Mouse (Mus musculus): ENCODE data around the gene 4933415F23Rik. TPM values are rescaled to one million over a fixed set of nuclear protein-coding genes. Genes with fewer than 3 reads are reported as not detected.
"Not testable (repeated sequence)": the region's sequence is repeated elsewhere in the genome, so short reads cannot be mapped to it uniquely, and the experiment has no call there.

Gene 4933415F23Rik
- not detected in 2 replicates for polyA plus RNA-seq (2016; fragmentation: Nextera tagmentation; extraction: Ambion mirVana)

- no peak for ATAC-seq
- no peak within 1 kb of the TSS for H3K9ac ChIP-seq
- no peaks in the 10 kb centered on the region for H3K9me3 ChIP-seq (replicated peaks)
- H3K27ac ChIP-seq, result no peak within 1 kb of the TSS
- no peaks in the 10 kb centered on the region for H3K27me3 ChIP-seq (replicated peaks)
- H3K4me3 ChIP-seq, result no peak within 1 kb of the TSS
- no peaks in the 10 kb centered on the region for H3K4me1 ChIP-seq
- H3K36me3 ChIP-seq, result no peaks in the 10 kb centered on the region
- WGBS (ENCODE audit: insufficient replicate concordance), result 82% methylated on average over 20 of the region's 20 CpGs
- no peak within 1 kb of the TSS for H3K4me2 ChIP-seq
Observed at GRCm38 (mm10) chr1:23102021-23102420, at the start of gene 4933415F23Rik. TSS of gene 4933415F23Rik (minus strand) at chr1:23102253.

- 67% methylated on average over 1 of the region's 1 CpGs for WGBS (ENCODE audit: insufficient replicate concordance)
- H3K36me3 ChIP-seq, result no peaks in the 10 kb centered on the region
- no peak overlapping the region for H3K9ac ChIP-seq
Observed at GRCm38 (mm10) chr1:23151722-23152121, 49.7 kb upstream of the 4933415F23Rik start.

GRCm38 (mm10) chr1:23146198-23146873, 44.3 kb upstream of the 4933415F23Rik start:
- no peaks in the 10 kb centered on the region for H3K36me3 ChIP-seq
- H3K9me3 ChIP-seq (replicated peaks), result no peaks in the 10 kb centered on the region
- 55% methylated on average over 5 of the region's 5 CpGs for WGBS (ENCODE audit: insufficient replicate concordance)
- no peaks in the 10 kb centered on the region for H3K27me3 ChIP-seq (replicated peaks)
- H3K27ac ChIP-seq, result no peak overlapping the region
- no peak overlapping the region for H3K4me3 ChIP-seq
- no peaks in the 10 kb centered on the region for H3K4me1 ChIP-seq
- H3K9ac ChIP-seq, result no peak overlapping the region
- ATAC-seq, result no peak
- no peak overlapping the region for H3K4me2 ChIP-seq

More at GRCm38 (mm10) chr1:23151722-23152121, 49.7 kb upstream of the 4933415F23Rik start:
- no peak for ATAC-seq
- Histone ChIP-seq H3K4me2 (no peak overlapping the region), H3K4me3 (no peak overlapping the region), H3K27ac (no peak overlapping the region), H3K4me1 (no peaks in the 10 kb centered on the region), H3K9me3 (replicated peaks) (no peaks in the 10 kb centered on the region), H3K27me3 (replicated peaks) (no peaks in the 10 kb centered on the region)

GRCm38 (mm10) chr1:23141121-23141811, 39.2 kb upstream of the 4933415F23Rik start:
- Histone ChIP-seq H3K27me3 (replicated peaks) (no peaks in the 10 kb centered on the region), H3K4me2 (no peak overlapping the region), H3K9me3 (replicated peaks) (no peaks in the 10 kb centered on the region), H3K36me3 (no peaks in the 10 kb centered on the region), H3K4me1 (no peaks in the 10 kb centered on the region), H3K4me3 (no peak overlapping the region), H3K9ac (no peak overlapping the region), H3K27ac (no peak overlapping the region)
- no peak for ATAC-seq
- WGBS (ENCODE audit: insufficient replicate concordance), result 70% methylated on average over 10 of the region's 10 CpGs

GRCm38 (mm10) chr1:23140530-23140929, 38.5 kb upstream of the 4933415F23Rik start:
- not testable (repeated sequence) for H3K36me3 ChIP-seq; H3K4me1 ChIP-seq; H3K4me3 ChIP-seq; H3K27ac ChIP-seq; ATAC-seq; H3K9me3 ChIP-seq (replicated peaks); H3K4me2 ChIP-seq; H3K9ac ChIP-seq; H3K27me3 ChIP-seq (replicated peaks)
- WGBS (ENCODE audit: insufficient replicate concordance), result 0% methylated on average over 1 of the region's 1 CpGs

GRCm38 (mm10) chr1:23120901-23121300, 18.8 kb upstream of the 4933415F23Rik start:
- H3K9me3 ChIP-seq (replicated peaks), result no peaks in the 10 kb centered on the region
- ATAC-seq, result no peak
- no peaks in the 10 kb centered on the region for H3K4me1 ChIP-seq
- no peak overlapping the region for H3K4me3 ChIP-seq
- H3K9ac ChIP-seq, result no peak overlapping the region
- H3K36me3 ChIP-seq, result no peaks in the 10 kb centered on the region
- H3K4me2 ChIP-seq, result no peak overlapping the region
- 59% methylated on average over 4 of the region's 4 CpGs for whole genome bisulfite sequencing (ENCODE audit: insufficient replicate concordance)
- H3K27me3 ChIP-seq (replicated peaks), result no peaks in the 10 kb centered on the region
- no peak overlapping the region for H3K27ac ChIP-seq

- Histone ChIP-seq H3K27me3 (replicated peaks) (no peaks in the 10 kb centered on the region), H3K9me3 (replicated peaks) (no peaks in the 10 kb centered on the region), H3K4me1 (no peaks in the 10 kb centered on the region), H3K4me3 (no peak overlapping the region), H3K36me3 (no peaks in the 10 kb centered on the region), H3K27ac (no peak overlapping the region), H3K4me2 (no peak overlapping the region), H3K9ac (no peak overlapping the region)
- no peak for ATAC-seq
- WGBS (ENCODE audit: insufficient replicate concordance), result 55% methylated on average over 4 of the region's 4 CpGs
Observed at GRCm38 (mm10) chr1:23119406-23119805, 17.4 kb upstream of the 4933415F23Rik start.

- H3K4me3 ChIP-seq, result no peak overlapping the region
- H3K27me3 ChIP-seq (replicated peaks), result no peaks in the 10 kb centered on the region
- no peak overlapping the region for H3K27ac ChIP-seq
- no peaks in the 10 kb centered on the region for H3K36me3 ChIP-seq
- no peaks in the 10 kb centered on the region for H3K9me3 ChIP-seq (replicated peaks)
- H3K4me1 ChIP-seq, result no peaks in the 10 kb centered on the region
- H3K4me2 ChIP-seq, result no peak overlapping the region
- no peak overlapping the region for H3K9ac ChIP-seq
- 38% methylated on average over 3 of the region's 3 CpGs for WGBS (ENCODE audit: insufficient replicate concordance)
- no peak for ATAC-seq
Observed at GRCm38 (mm10) chr1:23117423-23117822, 15.4 kb upstream of the 4933415F23Rik start.

- H3K4me1 ChIP-seq, result no peaks in the 10 kb centered on the region
- H3K27me3 ChIP-seq (replicated peaks), result no peaks in the 10 kb centered on the region
- no peaks in the 10 kb centered on the region for H3K36me3 ChIP-seq
- no peak overlapping the region for H3K27ac ChIP-seq
- ATAC-seq, result no peak
- no peak overlapping the region for H3K4me3 ChIP-seq
- WGBS (ENCODE audit: insufficient replicate concordance), result 77% methylated on average over 1 of the region's 1 CpGs
- no peak overlapping the region for H3K4me2 ChIP-seq
- no peak overlapping the region for H3K9ac ChIP-seq
- H3K9me3 ChIP-seq (replicated peaks), result no peaks in the 10 kb centered on the region
Observed at GRCm38 (mm10) chr1:23109191-23109590, 7.1 kb upstream of the 4933415F23Rik start.

GRCm38 (mm10) chr1:23102881-23103280, 828 bp upstream of the 4933415F23Rik start:
- WGBS (ENCODE audit: insufficient replicate concordance), result 62% methylated on average over 4 of the region's 4 CpGs
- Histone ChIP-seq H3K9me3 (replicated peaks) (no peaks in the 10 kb centered on the region), H3K4me2 (no peak overlapping the region), H3K27ac (no peak overlapping the region), H3K27me3 (replicated peaks) (no peaks in the 10 kb centered on the region), H3K4me3 (no peak overlapping the region), H3K4me1 (no peaks in the 10 kb centered on the region), H3K36me3 (no peaks in the 10 kb centered on the region), H3K9ac (no peak overlapping the region)
- no peak for ATAC-seq

GRCm38 (mm10) chr1:23099791-23100190, 2.3 kb downstream of the 4933415F23Rik start:
- no peaks in the 10 kb centered on the region for H3K4me1 ChIP-seq
- H3K27me3 ChIP-seq (replicated peaks), result no peaks in the 10 kb centered on the region
- ATAC-seq, result no peak
- H3K4me3 ChIP-seq, result no peak overlapping the region
- no peak overlapping the region for H3K4me2 ChIP-seq
- H3K9ac ChIP-seq, result no peak overlapping the region
- H3K36me3 ChIP-seq, result no peaks in the 10 kb centered on the region
- H3K9me3 ChIP-seq (replicated peaks), result no peaks in the 10 kb centered on the region
- WGBS (ENCODE audit: insufficient replicate concordance), result 22% methylated on average over 1 of the region's 1 CpGs
- H3K27ac ChIP-seq, result no peak overlapping the region

- Histone ChIP-seq H3K4me2 (no peak overlapping the region), H3K9me3 (replicated peaks) (no peaks in the 10 kb centered on the region), H3K9ac (no peak overlapping the region), H3K27me3 (replicated peaks) (no peaks in the 10 kb centered on the region), H3K36me3 (no peaks in the 10 kb centered on the region), H3K4me1 (no peaks in the 10 kb centered on the region), H3K4me3 (no peak overlapping the region), H3K27ac (no peak overlapping the region)
- no peak for ATAC-seq
- 73% methylated on average over 2 of the region's 2 CpGs for WGBS (ENCODE audit: insufficient replicate concordance)
Observed at GRCm38 (mm10) chr1:23098451-23098850, 3.6 kb downstream of the 4933415F23Rik start.

All from liver, embryonic 12.5 days (tissue).